Mouse (Mus musculus) kidney, adult 2 months (tissue): ENCODE measurements around the gene Gnpnat1.

Experiments
- CTCF ChIP-seq: fragments of 200-500 bp; conservative IDR thresholded peaks from 2 replicates; pipeline ENCODE4 v1.5.1; 2011; ENCODE audit warnings: low read depth, mild to moderate bottlenecking, control low read depth, low read length, moderate library complexity, mixed read lengths; ENCODE audit not compliant: insufficient read depth, insufficient read length
- POLR2A ChIP-seq: fragments of 200-500 bp; IDR thresholded peaks from one replicate; pipeline ENCODE4 v1.6.1; 2011; ENCODE audit warnings: low read depth, low read length, control low read depth

GRCm38 (mm10) chr14:45329589-45330181, 75.0 kb downstream of the Gnpnat1 start, which contains the start of gene Psmc6:
- TF ChIP-seq CTCF (peak; percentile 92), POLR2A (no peak)
